Mouse (Mus musculus): ENCODE data around the gene H2afy2. TPM values are rescaled to one million over a fixed set of nuclear protein-coding genes. Genes with fewer than 3 reads are reported as not detected.
A peak's percentile ranks its signal among the peaks of the same experiment; 100 is the strongest.

The H2afy2 gene
- polyA plus RNA-seq, 1 experiment from 2014 or later, result 108 TPM

GRCm38 (mm10) chr10:61715996-61716864, 67.7 kb downstream of the H2afy2 start:
- Histone ChIP-seq H3K4me1 (replicated peaks) (peaks cover 13% of the 10 kb centered on the region), H3K4me3 (replicated peaks) (peak overlapping the region; percentile 57), H3K27me3 (replicated peaks) (no peaks in the 10 kb centered on the region), H3K4me2 (replicated peaks) (peak overlapping the region; percentile 76), H3K9ac (peak overlapping the region; percentile 48; the same call in 1 of the 2 replicates), H3K9me3 (no peaks in the 10 kb centered on the region), H3K36me3 (no peaks in the 10 kb centered on the region), H3K27ac (no peak overlapping the region)
- WGBS, result 73% methylated on average over 7 of the region's 7 CpGs
- 0 out of 2 replicates have a peak, but pooled peaks have one; percentile 16 for ATAC-seq

- WGBS, result 2% methylated on average over 11 of the region's 11 CpGs
- Histone ChIP-seq H3K9me3 (no peaks in the 10 kb centered on the region), H3K27me3 (replicated peaks) (no peaks in the 10 kb centered on the region), H3K4me3 (replicated peaks) (peak overlapping the region; percentile 57), H3K9ac (peak overlapping the region; percentile 48), H3K27ac (no peak overlapping the region), H3K4me2 (replicated peaks) (peak overlapping the region; percentile 76), H3K36me3 (no peaks in the 10 kb centered on the region), H3K4me1 (replicated peaks) (peaks cover 13% of the 10 kb centered on the region)
- no peak; the same call in 1 of the 2 replicates for ATAC-seq
Measured at GRCm38 (mm10) chr10:61715462-61715837, 68.5 kb downstream of the H2afy2 start.

GRCm38 (mm10) chr10:61714771-61715461, 69.0 kb downstream of the H2afy2 start, which contains the start of gene Aifm2:
Gene Aifm2 (plus strand): TSS chr10:61715263.
- Histone ChIP-seq H3K9ac (peak within 1 kb of the TSS; percentile 48), H3K27me3 (replicated peaks) (no peaks in the 10 kb centered on the region), H3K36me3 (no peaks in the 10 kb centered on the region), H3K4me3 (replicated peaks) (peak within 1 kb of the TSS; percentile 57), H3K27ac (peak within 1 kb of the TSS; percentile 7; the same call in 1 of the 2 replicates), H3K9me3 (no peaks in the 10 kb centered on the region), H3K4me2 (replicated peaks) (peak within 1 kb of the TSS; percentile 76), H3K4me1 (replicated peaks) (peaks cover 13% of the 10 kb centered on the region)
- ATAC-seq, result peak; percentile 97
- 9% methylated on average over 36 of the region's 36 CpGs for WGBS

- Histone ChIP-seq H3K36me3 (no peaks in the 10 kb centered on the region), H3K4me2 (replicated peaks) (no peak overlapping the region), H3K9ac (no peak overlapping the region), H3K4me3 (replicated peaks) (no peak overlapping the region), H3K27me3 (replicated peaks) (no peaks in the 10 kb centered on the region), H3K9me3 (no peaks in the 10 kb centered on the region), H3K27ac (0 out of 2 replicates have a peak overlapping the region, but pooled peaks have one; percentile 7), H3K4me1 (replicated peaks) (peaks cover 13% of the 10 kb centered on the region)
- no peak for ATAC-seq
- WGBS, result 95% methylated on average over 4 of the region's 4 CpGs
Measured at GRCm38 (mm10) chr10:61714146-61714545, 69.8 kb downstream of the H2afy2 start.

- Histone ChIP-seq H3K9me3 (no peaks in the 10 kb centered on the region), H3K36me3 (no peaks in the 10 kb centered on the region), H3K9ac (no peak overlapping the region), H3K4me1 (replicated peaks) (peaks cover 13% of the 10 kb centered on the region), H3K4me3 (replicated peaks) (no peak overlapping the region), H3K27ac (no peak overlapping the region), H3K4me2 (replicated peaks) (no peak overlapping the region), H3K27me3 (replicated peaks) (no peaks in the 10 kb centered on the region)
- no peak for ATAC-seq
- 78% methylated on average over 3 of the region's 3 CpGs for WGBS
Measured at GRCm38 (mm10) chr10:61713601-61714000, 70.3 kb downstream of the H2afy2 start.

GRCm38 (mm10) chr10:61706412-61707375, 77.3 kb downstream of the H2afy2 start:
- ATAC-seq, result peak; percentile 68
- 63% methylated on average over 6 of the region's 6 CpGs for WGBS
- peaks cover 11% of the 10 kb centered on the region; the same call in 1 of the 2 replicates for H3K36me3 ChIP-seq

GRCm38 (mm10) chr10:61704663-61705062, 79.3 kb downstream of the H2afy2 start:
- ATAC-seq, result no peak
- H3K9ac ChIP-seq, result no peak overlapping the region
- peaks cover 11% of the 10 kb centered on the region; the same call in 1 of the 2 replicates for H3K36me3 ChIP-seq
- 80% methylated on average over 4 of the region's 4 CpGs for WGBS
- no peaks in the 10 kb centered on the region for H3K4me1 ChIP-seq (replicated peaks)
- H3K9me3 ChIP-seq, result no peaks in the 10 kb centered on the region
- no peak overlapping the region for H3K27ac ChIP-seq
- H3K4me3 ChIP-seq (replicated peaks), result no peak overlapping the region
- H3K27me3 ChIP-seq (replicated peaks), result no peaks in the 10 kb centered on the region
- no peak overlapping the region for H3K4me2 ChIP-seq (replicated peaks)

More at GRCm38 (mm10) chr10:61706412-61707375, 77.3 kb downstream of the H2afy2 start:
- H3K4me2 ChIP-seq (replicated peaks), result no peak overlapping the region
- no peaks in the 10 kb centered on the region for H3K9me3 ChIP-seq
- no peak overlapping the region for H3K27ac ChIP-seq
- H3K9ac ChIP-seq, result no peak overlapping the region
- H3K4me3 ChIP-seq (replicated peaks), result no peak overlapping the region
- no peaks in the 10 kb centered on the region for H3K4me1 ChIP-seq (replicated peaks)
- no peaks in the 10 kb centered on the region for H3K27me3 ChIP-seq (replicated peaks)

GRCm38 (mm10) chr10:61697028-61697427, 86.9 kb downstream of the H2afy2 start:
- 86% methylated on average over 2 of the region's 2 CpGs for WGBS
- ATAC-seq, result no peak
- Histone ChIP-seq H3K36me3 (peaks cover 14% of the 10 kb centered on the region), H3K27me3 (replicated peaks) (no peaks in the 10 kb centered on the region), H3K4me2 (replicated peaks) (peak overlapping the region; percentile 92), H3K4me1 (replicated peaks) (peaks cover 15% of the 10 kb centered on the region), H3K9me3 (no peaks in the 10 kb centered on the region), H3K4me3 (replicated peaks) (peak overlapping the region; percentile 82), H3K9ac (peak overlapping the region; percentile 68), H3K27ac (no peak overlapping the region)

GRCm38 (mm10) chr10:61696560-61696823, 87.5 kb downstream of the H2afy2 start:
- H3K36me3 ChIP-seq, result peaks cover 14% of the 10 kb centered on the region
- H3K4me1 ChIP-seq (replicated peaks), result peaks cover 15% of the 10 kb centered on the region
- H3K27me3 ChIP-seq (replicated peaks), result no peaks in the 10 kb centered on the region
- H3K9ac ChIP-seq, result peak overlapping the region; percentile 68
- no peak overlapping the region for H3K27ac ChIP-seq
- WGBS, result 7% methylated on average over 19 of the region's 19 CpGs
- peak overlapping the region; percentile 92 for H3K4me2 ChIP-seq (replicated peaks)
- peak overlapping the region; percentile 82 for H3K4me3 ChIP-seq (replicated peaks)
- ATAC-seq, result no peak
- no peaks in the 10 kb centered on the region for H3K9me3 ChIP-seq

- no peaks in the 10 kb centered on the region for H3K27me3 ChIP-seq (replicated peaks)
- under 1% methylated on average over 111 of the region's 111 CpGs for WGBS
- peak overlapping the region; percentile 92 for H3K4me2 ChIP-seq (replicated peaks)
- peak; percentile 65 for ATAC-seq
- H3K4me1 ChIP-seq (replicated peaks), result peaks cover 15% of the 10 kb centered on the region
- peak overlapping the region; percentile 68 for H3K9ac ChIP-seq
- H3K36me3 ChIP-seq, result peaks cover 19% of the 10 kb centered on the region
- H3K9me3 ChIP-seq, result no peaks in the 10 kb centered on the region
- peak overlapping the region; percentile 82 for H3K4me3 ChIP-seq (replicated peaks)
- peak overlapping the region; percentile 38 for H3K27ac ChIP-seq
Measured at GRCm38 (mm10) chr10:61695703-61696559, 88.0 kb downstream of the H2afy2 start.
